Mouse (Mus musculus) urinary bladder, postnatal 10 days (tissue): ENCODE results near the gene 3100002H09Rik.

ENCODE experiments used
- DNase-seq: peaks from one replicate; pipeline ENCODE4 v3.0.0; 2022; ENCODE audit warnings: low spot score

3100002H09Rik gene

GRCm38 (mm10) chr4:124610703-124611102, at the start of gene 3100002H09Rik:
3100002H09Rik (minus strand) TSS chr4:124610803.
- no peak for DNase-seq

- DNase-seq = no peak
Observed at GRCm38 (mm10) chr4:124659251-124660217, 48.9 kb upstream of the 3100002H09Rik start.

DNA sequence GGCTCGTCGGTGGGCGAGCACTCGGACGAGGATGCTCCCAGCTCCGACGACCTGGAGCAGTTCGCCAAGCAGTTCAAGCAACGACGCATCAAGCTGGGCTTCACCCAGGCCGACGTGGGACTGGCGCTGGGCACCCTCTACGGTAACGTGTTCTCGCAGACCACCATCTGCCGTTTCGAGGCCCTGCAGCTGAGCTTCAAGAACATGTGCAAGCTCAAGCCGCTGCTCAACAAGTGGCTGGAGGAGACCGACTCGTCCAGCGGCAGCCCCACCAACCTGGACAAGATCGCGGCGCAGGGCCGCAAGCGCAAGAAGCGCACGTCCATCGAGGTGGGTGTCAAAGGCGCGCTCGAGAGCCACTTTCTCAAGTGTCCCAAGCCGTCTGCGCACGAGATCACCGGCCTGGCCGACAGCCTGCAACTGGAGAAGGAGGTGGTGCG, 47.8 kb upstream of the 3100002H09Rik start:
- no peak for DNase-seq

GRCm38 (mm10) chr4:124657781-124658180, 47.2 kb upstream of the 3100002H09Rik start:
- DNase-seq = no peak

GRCm38 (mm10) chr4:124656854-124657650, 46.4 kb upstream of the 3100002H09Rik start:
- no peak for DNase-seq

- DNase-seq = no peak
Observed at GRCm38 (mm10) chr4:124656518-124656853, 45.9 kb upstream of the 3100002H09Rik start, which contains the start of gene Pou3f1. Pou3f1 (plus strand) TSS chr4:124656807.

GRCm38 (mm10) chr4:124652886-124653285, 42.3 kb upstream of the 3100002H09Rik start:
- no peak for DNase-seq

GRCm38 (mm10) chr4:124647909-124648308, 37.3 kb upstream of the 3100002H09Rik start:
- DNase-seq = no peak

- DNase-seq = no peak
Observed at GRCm38 (mm10) chr4:124646591-124646990, 36.0 kb upstream of the 3100002H09Rik start.

DNA sequence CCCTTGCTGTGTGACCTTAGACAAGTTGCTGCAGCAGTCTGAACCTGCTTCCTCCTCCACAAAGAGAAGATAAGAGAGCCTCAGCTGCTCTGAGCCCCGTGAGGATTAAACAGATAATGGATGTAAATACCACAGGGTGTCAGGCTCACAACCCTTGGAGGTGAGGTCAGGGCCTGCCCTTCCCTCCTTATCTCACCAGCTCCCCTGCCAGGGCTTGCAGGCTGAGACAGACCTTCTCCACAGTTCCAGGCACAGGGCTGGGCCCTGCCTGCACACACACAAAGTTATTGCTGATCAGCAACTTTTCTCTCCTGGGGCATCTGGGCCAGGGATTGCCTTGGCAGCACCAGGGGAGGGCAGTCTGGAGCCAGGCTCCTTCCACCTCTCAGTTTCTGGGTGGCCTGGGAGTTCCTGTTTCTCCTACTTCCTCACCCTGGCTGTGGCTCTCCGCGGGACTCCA, 34.4 kb upstream of the 3100002H09Rik start:
- no peak for DNase-seq

- no peak for DNase-seq
Observed at GRCm38 (mm10) chr4:124643859-124644258, 33.3 kb upstream of the 3100002H09Rik start.

GRCm38 (mm10) chr4:124639715-124640114, 29.1 kb upstream of the 3100002H09Rik start:
- DNase-seq = no peak

DNA sequence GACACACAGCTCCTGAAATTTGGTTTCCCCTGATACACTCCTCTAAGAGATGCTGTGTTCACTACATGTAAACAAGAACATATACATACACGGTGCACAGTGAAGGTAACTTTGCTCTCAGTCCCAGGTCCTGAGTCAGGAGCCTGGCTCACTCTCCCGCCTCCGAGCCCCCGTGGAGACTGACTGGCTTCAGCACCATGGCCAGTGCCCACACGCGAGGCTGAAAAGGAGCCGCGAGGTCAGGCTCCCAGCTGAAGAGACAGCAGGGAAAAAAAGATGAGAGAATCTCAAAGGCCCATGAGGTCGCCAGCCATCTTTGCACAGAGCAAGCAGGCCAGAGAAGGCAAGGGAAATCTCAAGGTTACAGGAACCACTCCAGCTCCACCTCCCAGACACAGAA, 22.7 kb upstream of the 3100002H09Rik start:
- no peak for DNase-seq

GRCm38 (mm10) chr4:124632856-124633255, 22.3 kb upstream of the 3100002H09Rik start:
- no peak for DNase-seq

GRCm38 (mm10) chr4:124631456-124631855, 20.9 kb upstream of the 3100002H09Rik start:
- DNase-seq = no peak

GRCm38 (mm10) chr4:124626836-124627235, 16.2 kb upstream of the 3100002H09Rik start:
- no peak for DNase-seq

DNA sequence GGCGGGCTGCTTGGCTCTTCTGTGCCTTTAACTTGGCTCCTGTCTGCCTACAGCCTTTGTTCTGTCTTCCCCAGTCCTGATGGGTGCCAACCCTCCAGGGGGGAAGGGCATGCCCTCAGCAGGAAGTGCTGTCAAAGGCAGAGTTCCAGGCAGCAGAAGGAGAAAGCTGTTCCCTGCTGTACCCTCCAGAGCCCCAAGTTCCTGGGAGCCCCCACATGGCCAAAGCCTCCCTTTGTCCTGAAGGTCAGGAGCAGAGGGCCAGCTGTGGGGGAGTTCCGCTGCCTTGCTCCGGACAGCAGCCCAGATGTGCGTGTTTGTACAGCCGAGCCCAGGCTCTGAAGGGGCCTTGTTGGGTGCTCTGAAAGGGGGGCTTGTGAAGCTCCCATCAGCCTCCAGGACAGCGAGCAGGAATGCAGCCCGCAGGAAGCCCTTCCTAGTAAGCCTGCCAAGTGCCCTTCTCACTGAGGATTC, 13.5 kb upstream of the 3100002H09Rik start:
- DNase-seq = no peak

GRCm38 (mm10) chr4:124622566-124622965, 12.0 kb upstream of the 3100002H09Rik start:
- DNase-seq = no peak

DNA sequence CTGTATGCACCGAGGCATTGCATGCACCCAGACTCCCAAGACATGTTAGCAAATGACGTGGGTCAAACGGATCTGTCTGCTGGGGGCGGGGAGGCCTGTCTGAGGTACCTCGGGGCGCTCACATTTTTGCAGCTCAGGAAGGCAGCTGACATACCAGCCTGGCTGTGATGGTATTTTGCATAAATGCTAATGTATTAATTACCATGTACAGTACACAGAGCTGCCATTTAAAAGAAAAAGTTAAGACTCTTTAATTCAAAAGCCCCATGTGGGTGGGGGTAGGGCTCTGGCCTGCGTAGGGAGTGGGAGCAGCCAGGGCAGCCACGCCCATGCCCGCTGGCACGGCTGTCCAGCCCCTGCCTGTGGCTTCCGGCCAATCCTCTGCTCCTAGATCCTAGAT, 10.8 kb upstream of the 3100002H09Rik start:
- no peak for DNase-seq

DNA sequence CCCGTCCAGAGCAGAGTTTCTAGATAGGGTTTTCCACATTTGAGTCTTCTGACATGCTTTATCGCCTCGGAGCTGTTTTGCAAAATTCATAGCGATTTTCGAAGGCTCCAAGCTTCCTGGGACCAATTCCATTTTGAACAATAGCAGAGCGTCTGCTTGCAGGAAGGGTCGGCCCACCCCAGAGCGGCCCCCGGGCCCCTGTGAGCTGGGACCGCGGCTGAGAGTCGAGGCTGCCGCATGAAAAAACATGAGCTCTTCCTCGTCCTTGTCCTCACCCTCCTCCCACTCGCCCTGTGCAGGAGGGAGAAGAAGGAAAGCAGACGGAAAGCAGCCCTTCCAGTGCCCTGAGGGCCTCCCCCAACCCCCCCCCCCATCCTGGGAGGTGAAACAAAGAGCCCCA, 8.0 kb upstream of the 3100002H09Rik start:
- DNase-seq = no peak

- no peak for DNase-seq
Observed at GRCm38 (mm10) chr4:124616636-124617035, 6.0 kb upstream of the 3100002H09Rik start.

- no peak for DNase-seq
Observed at GRCm38 (mm10) chr4:124615986-124616385, 5.4 kb upstream of the 3100002H09Rik start.
